Mouse (Mus musculus): ENCODE results near the gene Ms4a6b.

GRCm38 (mm10) chr19:11501326-11501725 lies 15.0 kb upstream of the Ms4a6b start:
- no peak for TF ChIP-seq CTCF (IDR thresholded peaks at IDR 0.05; ENCODE audit: extremely low read depth, insufficient read depth, insufficient read length, insufficient replicate concordance)
- TF ChIP-seq POLR2A (IDR thresholded peaks at IDR 0.05; ENCODE audit: low read depth, low read length): no peak
